Mouse (Mus musculus): Measurements from ENCODE around the gene Polr1c. TPM values are rescaled to one million over a fixed set of nuclear protein-coding genes. Genes with fewer than 3 reads are reported as not detected.

The Polr1c gene
- polyA plus RNA-seq, 1 experiment from 2014 or later: 56.3 TPM

DNA sequence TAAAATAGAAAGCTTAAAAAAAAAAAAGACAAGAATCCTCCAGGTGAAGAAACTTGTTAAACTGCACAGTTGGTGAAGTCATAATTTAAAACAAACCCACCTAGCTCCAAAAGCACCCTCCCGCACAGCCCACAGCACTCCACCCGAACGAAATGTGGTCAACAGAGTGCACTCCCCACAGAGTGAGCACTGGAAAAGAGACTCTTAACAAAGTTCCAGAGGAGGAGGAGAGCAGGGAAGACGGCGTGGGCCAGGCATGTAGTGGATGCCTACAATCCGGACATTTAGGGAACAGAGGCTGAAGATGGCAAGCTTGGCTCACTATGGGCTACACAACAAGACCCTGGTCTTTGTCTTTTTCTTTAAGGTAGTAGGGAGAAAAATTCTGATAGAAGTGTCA lies 27.2 kb upstream of the Polr1c start:
- no peak overlapping the region for H3K27ac ChIP-seq
- H3K9ac ChIP-seq: no peak overlapping the region
- H3K4me3 ChIP-seq: no peak overlapping the region
- no peak for ATAC-seq
- H3K27me3 ChIP-seq (replicated peaks): no peaks in the 10 kb centered on the region
- H3K9me3 ChIP-seq (replicated peaks): no peaks in the 10 kb centered on the region
- peaks cover 86% of the 10 kb centered on the region for H3K36me3 ChIP-seq
- H3K4me1 ChIP-seq: peaks cover 13% of the 10 kb centered on the region
- 79% methylated on average over 6 of the region's 6 CpGs for WGBS (ENCODE audit: insufficient replicate concordance)
- no peak overlapping the region for H3K4me2 ChIP-seq

DNA sequence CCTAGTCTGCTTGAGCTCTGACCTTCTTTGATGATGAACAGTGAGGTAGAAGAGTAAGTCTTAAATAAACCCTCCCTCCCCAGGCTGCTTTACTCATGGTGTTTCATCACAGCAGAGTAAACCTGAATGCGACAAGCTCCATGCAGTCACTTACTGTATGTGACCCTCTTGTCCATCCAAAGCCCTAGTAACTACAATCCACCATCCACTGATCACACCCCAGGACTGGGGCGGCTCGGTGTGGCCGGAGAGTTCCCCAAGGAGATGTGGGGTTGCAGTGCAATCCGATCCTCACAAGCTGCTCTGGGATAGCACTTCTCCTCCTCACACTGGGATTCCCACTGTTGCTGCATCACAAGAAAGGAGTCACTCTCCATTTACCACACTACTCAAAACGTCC lies 26.6 kb upstream of the Polr1c start:
- no peak overlapping the region for H3K27ac ChIP-seq
- WGBS (ENCODE audit: insufficient replicate concordance): 76% methylated on average over 6 of the region's 6 CpGs
- H3K9ac ChIP-seq: no peak overlapping the region

DNA sequence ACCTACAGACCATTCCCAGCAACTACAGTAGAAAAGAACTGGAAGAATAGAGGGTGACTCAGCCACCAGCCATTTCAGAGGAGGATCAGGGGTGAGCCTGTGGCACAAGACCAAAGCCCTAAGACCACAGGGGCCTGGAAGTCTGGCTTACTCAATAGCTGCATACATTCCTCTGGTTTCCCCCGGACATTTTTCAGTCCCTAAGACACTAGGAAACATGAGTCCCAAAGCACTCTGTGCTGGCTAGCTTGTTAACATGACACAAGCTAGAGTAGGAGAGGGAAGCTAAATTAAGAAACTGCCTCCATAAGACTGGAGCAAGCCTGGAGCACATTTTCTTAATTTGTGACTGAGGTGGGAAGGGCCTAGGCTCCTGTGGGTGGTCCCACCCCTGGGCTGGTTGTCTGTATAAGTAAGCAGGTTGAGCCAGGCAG lies 26.0 kb upstream of the Polr1c start:
- WGBS (ENCODE audit: insufficient replicate concordance): 75% methylated on average over 1 of the region's 1 CpGs
- no peak overlapping the region for H3K4me2 ChIP-seq
- H3K27ac ChIP-seq: no peak overlapping the region
- no peak overlapping the region for H3K9ac ChIP-seq
- ATAC-seq: no peak
- no peaks in the 10 kb centered on the region for H3K27me3 ChIP-seq (replicated peaks)
- H3K9me3 ChIP-seq (replicated peaks): no peaks in the 10 kb centered on the region
- H3K36me3 ChIP-seq: peaks cover 86% of the 10 kb centered on the region
- peaks cover 13% of the 10 kb centered on the region for H3K4me1 ChIP-seq
- H3K4me3 ChIP-seq: no peak overlapping the region

More for the DNA sequence above, 26.6 kb upstream of the Polr1c start:
- H3K4me2 ChIP-seq: no peak overlapping the region
- H3K27me3 ChIP-seq (replicated peaks): no peaks in the 10 kb centered on the region
- no peak for ATAC-seq
- H3K4me1 ChIP-seq: peaks cover 13% of the 10 kb centered on the region
- no peaks in the 10 kb centered on the region for H3K9me3 ChIP-seq (replicated peaks)
- no peak overlapping the region for H3K4me3 ChIP-seq
- peaks cover 86% of the 10 kb centered on the region for H3K36me3 ChIP-seq

DNA sequence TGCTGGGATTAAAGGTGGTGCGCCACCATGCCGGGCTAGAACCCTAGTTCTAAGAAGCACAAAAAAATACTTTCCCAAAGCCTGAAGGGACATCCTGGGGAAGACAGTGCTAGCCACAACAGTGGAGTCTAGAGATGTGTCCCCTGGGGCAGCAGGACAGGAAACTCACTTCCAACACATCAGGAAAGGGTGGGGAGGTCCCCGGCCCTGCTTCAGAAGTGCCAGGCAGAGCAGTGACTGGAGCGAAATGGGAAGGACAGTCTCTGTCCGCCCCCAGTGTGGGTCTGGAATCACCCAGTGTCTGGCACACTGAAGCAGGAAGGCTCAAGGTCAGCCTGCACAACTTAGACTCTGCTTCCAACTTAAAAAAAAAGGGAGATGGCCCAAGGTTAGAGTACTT lies 24.8 kb upstream of the Polr1c start:
- no peak overlapping the region for H3K4me3 ChIP-seq

DNA sequence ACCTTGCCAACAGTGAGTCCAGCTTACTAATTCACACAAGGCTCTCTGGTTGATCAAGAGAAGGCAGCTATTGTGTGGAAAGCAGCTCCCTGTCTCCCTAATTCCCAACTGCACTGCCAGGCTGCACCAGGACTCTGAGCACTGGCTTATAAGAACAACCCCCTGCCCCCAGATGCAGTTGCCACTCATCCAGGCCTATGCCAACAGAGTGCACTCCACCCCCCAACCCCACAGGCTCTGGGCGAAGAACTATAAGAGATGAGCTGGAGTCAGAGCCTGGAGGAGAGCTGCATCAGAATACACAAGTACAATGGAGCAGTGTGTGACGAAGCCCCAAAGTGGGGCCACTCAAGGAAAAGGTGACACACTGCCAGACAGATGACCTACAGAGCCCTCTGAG lies 24.2 kb upstream of the Polr1c start:
- Histone ChIP-seq H3K4me1 (peaks cover 13% of the 10 kb centered on the region), H3K36me3 (peaks cover 83% of the 10 kb centered on the region), H3K4me3 (no peak overlapping the region), H3K4me2 (no peak overlapping the region), H3K27ac (no peak overlapping the region), H3K27me3 (replicated peaks) (no peaks in the 10 kb centered on the region), H3K9ac (no peak overlapping the region), H3K9me3 (replicated peaks) (no peaks in the 10 kb centered on the region)
- WGBS (ENCODE audit: insufficient replicate concordance): 77% methylated on average over 2 of the region's 2 CpGs
- ATAC-seq: no peak

More for the DNA sequence above, 24.8 kb upstream of the Polr1c start:
- 76% methylated on average over 5 of the region's 5 CpGs for WGBS (ENCODE audit: insufficient replicate concordance)
- Histone ChIP-seq H3K27ac (no peak overlapping the region), H3K9ac (no peak overlapping the region), H3K4me2 (no peak overlapping the region), H3K4me1 (peaks cover 13% of the 10 kb centered on the region), H3K27me3 (replicated peaks) (no peaks in the 10 kb centered on the region), H3K36me3 (peaks cover 83% of the 10 kb centered on the region), H3K9me3 (replicated peaks) (no peaks in the 10 kb centered on the region)
- ATAC-seq: no peak

DNA sequence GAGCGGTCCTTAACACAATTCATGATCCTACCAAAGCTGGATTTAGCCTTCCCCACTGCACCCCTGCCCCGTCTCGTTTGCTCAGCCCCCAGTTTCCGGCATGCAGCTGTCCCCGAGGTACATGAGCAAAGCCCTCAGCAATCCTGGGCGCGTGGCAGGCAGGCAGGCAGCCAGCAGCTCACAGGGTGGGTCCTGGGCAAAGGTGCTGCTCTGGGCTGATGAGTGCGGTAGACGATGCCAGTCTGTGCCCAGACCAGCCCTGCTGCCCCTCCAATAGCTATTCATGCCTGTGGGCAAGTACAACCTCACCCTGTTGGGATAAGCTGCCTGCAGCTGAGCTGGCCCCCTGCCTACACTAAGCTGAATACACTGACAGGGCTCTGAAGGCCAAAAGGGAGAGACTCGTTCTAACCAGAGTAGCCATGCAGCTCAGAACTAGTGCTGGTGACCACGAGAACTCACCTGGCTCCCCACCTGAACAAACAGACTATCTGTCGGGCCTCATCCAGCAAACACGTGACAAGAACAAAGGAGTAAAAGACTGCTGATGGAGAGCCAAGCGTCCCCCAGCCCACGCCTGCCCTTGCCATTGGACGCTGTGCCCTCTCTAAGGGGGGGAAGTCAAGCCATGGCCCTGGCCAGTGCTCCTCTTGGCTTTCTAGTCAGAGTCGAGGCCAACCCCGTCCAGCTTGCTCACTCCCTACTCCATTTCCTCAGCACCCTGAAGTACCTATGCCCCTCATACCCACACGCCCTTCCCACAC lies 22.1 kb upstream of the Polr1c start:
- no peak overlapping the region for H3K27ac ChIP-seq
- H3K4me2 ChIP-seq: no peak overlapping the region
- 79% methylated on average over 19 of the region's 19 CpGs for whole genome bisulfite sequencing (ENCODE audit: insufficient replicate concordance)
- H3K36me3 ChIP-seq: peaks cover 89% of the 10 kb centered on the region
- H3K9ac ChIP-seq: no peak overlapping the region
- H3K4me3 ChIP-seq: no peak overlapping the region
- no peaks in the 10 kb centered on the region for H3K9me3 ChIP-seq (replicated peaks)
- ATAC-seq: no peak
- H3K27me3 ChIP-seq (replicated peaks): no peaks in the 10 kb centered on the region
- H3K4me1 ChIP-seq: 0 out of 2 replicates have a peak, but pooled peaks cover 5% of the 10 kb centered on the region

DNA sequence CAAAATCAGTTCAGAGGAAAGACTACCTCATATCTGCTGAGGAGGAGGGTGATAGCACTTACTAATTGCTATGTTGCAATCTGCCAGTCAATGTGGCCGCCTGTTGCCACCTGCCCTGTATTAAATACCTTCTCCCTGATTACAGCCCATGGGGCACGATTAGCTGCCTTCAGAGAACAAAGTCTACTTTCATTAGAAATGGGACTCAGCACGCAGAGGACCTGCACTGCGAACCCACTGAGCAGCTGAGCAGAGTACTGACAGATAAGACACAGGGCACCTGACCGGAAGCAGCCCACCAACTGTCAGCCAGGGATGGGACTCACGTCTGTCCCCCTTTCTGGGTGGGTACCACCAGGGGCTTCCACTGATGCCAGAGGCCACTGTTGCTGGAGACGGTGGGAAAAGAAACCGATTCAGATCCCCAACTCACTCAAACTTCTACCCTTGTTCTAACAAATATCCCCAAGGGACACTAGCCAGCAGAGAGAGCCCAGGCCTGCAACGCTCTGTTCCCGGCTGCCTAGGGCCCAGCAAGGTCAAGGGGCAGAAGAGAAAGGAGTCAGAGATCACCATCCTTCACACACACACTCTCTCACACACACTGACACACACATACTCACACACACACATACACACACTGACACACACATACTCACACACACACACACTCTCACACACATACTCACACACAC lies 20.3 kb upstream of the Polr1c start:
- ATAC-seq: no peak
- H3K4me3 ChIP-seq: no peak overlapping the region
- WGBS (ENCODE audit: insufficient replicate concordance): 71% methylated on average over 10 of the region's 10 CpGs
- no peak overlapping the region for H3K4me2 ChIP-seq
- peaks cover 91% of the 10 kb centered on the region for H3K36me3 ChIP-seq
- H3K9ac ChIP-seq: no peak overlapping the region
- no peaks in the 10 kb centered on the region for H3K27me3 ChIP-seq (replicated peaks)
- H3K4me1 ChIP-seq: 0 out of 2 replicates have a peak, but pooled peaks cover 5% of the 10 kb centered on the region
- H3K27ac ChIP-seq: no peak overlapping the region
- no peaks in the 10 kb centered on the region for H3K9me3 ChIP-seq (replicated peaks)

DNA sequence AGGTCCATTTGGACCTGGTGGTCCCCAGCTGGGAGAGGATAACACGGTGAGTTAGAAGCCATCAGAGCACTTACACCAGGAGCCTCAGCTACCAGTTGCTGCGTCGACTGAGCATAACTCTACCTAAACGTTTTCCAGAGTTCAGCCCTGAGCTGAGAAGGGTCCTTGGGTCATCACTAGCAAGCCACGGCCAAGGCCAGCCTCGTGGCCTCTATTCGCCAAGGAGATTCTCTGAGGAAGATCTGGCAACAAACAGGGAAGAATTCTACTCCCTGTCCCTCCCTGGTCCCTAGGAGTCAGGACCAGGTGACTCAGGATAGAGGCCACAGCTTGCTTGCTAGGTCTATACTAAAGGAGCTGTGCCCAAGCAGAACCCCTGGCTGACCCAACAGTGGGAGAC lies 19.7 kb upstream of the Polr1c start:
- Histone ChIP-seq H3K9ac (no peak overlapping the region), H3K4me1 (0 out of 2 replicates have a peak, but pooled peaks cover 5% of the 10 kb centered on the region), H3K4me3 (no peak overlapping the region), H3K9me3 (replicated peaks) (no peaks in the 10 kb centered on the region), H3K36me3 (peaks cover 94% of the 10 kb centered on the region), H3K4me2 (no peak overlapping the region), H3K27ac (no peak overlapping the region), H3K27me3 (replicated peaks) (no peaks in the 10 kb centered on the region)
- no peak for ATAC-seq
- WGBS (ENCODE audit: insufficient replicate concordance): 80% methylated on average over 7 of the region's 7 CpGs

DNA sequence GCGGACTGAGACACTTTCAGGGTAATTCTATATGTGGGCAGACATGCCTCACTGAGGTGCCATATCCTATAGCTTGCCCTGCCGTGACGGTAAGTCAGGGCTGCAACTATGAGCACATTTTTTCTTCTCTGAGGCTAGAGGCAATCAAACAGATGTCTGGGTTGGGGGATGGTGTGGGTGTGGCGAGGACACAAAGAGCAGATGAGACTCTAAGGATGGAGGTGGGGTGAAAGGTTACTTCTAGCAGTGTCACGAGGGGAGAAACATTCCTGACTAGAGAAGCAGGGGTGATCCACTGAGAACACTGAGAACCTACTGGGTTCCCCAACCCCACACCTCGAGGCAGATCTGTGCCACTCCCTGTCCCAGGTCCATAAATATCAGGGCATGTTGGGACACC lies 19.1 kb upstream of the Polr1c start:
- no peak overlapping the region for H3K4me2 ChIP-seq
- no peak overlapping the region for H3K9ac ChIP-seq
- no peak for ATAC-seq
- H3K4me1 ChIP-seq: 0 out of 2 replicates have a peak, but pooled peaks cover 5% of the 10 kb centered on the region
- H3K27ac ChIP-seq: no peak overlapping the region
- H3K36me3 ChIP-seq: peaks cover 94% of the 10 kb centered on the region
- H3K9me3 ChIP-seq (replicated peaks): no peaks in the 10 kb centered on the region
- 65% methylated on average over 6 of the region's 6 CpGs for WGBS (ENCODE audit: insufficient replicate concordance)
- H3K4me3 ChIP-seq: no peak overlapping the region
- no peaks in the 10 kb centered on the region for H3K27me3 ChIP-seq (replicated peaks)

DNA sequence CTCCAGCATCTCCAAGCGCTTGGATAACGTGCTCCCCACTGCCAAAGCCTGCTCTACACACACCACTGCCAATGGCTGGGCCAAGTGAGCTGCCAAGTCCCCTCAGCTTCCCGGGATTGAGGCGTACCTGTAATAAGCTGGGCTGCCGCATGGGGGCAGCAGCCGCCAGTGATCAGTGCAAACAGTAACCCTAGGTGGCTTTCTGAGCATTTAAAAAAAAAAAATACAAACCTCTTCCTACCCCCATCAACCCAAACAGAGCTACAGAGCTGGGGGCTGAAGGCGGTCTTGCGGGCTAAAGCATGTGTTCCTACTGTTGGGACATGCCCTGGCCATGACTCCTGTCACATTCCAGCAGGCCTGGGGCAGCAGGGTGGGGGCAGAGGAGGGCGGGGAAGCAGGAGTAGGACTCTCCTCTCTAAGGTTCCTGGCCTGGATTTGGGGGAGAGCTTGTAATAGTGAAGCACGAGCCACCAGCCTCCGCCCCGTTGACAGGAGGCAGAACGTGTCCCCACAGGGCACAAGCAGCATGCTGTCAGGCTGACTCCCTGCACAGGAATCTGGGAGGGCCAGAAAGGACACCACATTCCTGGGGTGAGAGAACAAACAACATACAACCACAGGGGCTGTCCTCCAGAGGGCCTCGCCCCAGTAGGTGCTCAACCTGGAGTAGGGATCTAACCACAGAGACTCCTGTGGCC lies 18.2 kb upstream of the Polr1c start:
- Histone ChIP-seq H3K9ac (no peak overlapping the region), H3K27ac (no peak overlapping the region), H3K4me2 (no peak overlapping the region), H3K9me3 (replicated peaks) (no peaks in the 10 kb centered on the region), H3K4me1 (0 out of 2 replicates have a peak, but pooled peaks cover 5% of the 10 kb centered on the region), H3K36me3 (peaks cover 94% of the 10 kb centered on the region), H3K4me3 (no peak overlapping the region), H3K27me3 (replicated peaks) (no peaks in the 10 kb centered on the region)
- WGBS (ENCODE audit: insufficient replicate concordance): 34% methylated on average over 14 of the region's 14 CpGs
- ATAC-seq: peak; percentile 36; the same call in 1 of the 2 replicates

DNA sequence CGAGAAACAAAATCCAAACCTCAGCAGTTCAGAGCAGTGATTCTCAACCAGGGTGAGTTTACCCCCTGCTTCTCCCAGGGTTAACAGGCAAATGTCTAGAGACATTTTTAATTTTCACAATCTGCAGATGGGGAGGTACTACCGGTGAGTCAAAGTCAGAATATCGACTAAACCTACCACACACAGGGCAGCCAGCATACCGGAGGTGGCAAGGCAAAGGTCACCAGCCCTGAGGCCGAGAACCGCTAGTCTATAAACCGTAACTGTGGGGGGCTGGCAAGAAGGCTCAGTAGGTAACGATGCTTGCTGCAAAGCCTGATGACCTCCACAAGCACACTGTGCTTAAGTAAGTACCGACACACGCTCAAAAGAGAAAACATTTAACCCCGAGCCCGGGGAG lies 17.6 kb upstream of the Polr1c start:
- Histone ChIP-seq H3K4me2 (no peak overlapping the region), H3K4me1 (0 out of 2 replicates have a peak, but pooled peaks cover 5% of the 10 kb centered on the region), H3K9me3 (replicated peaks) (no peaks in the 10 kb centered on the region), H3K27me3 (replicated peaks) (no peaks in the 10 kb centered on the region), H3K36me3 (peaks cover 94% of the 10 kb centered on the region), H3K4me3 (no peak overlapping the region), H3K9ac (no peak overlapping the region), H3K27ac (no peak overlapping the region)
- 85% methylated on average over 12 of the region's 12 CpGs for WGBS (ENCODE audit: insufficient replicate concordance)
- ATAC-seq: 0 out of 2 replicates have a peak, but pooled peaks have one; percentile 14

All from liver, embryonic 12.5 days (tissue).